Mouse (Mus musculus) thymus, adult 18-20 months (tissue): Measurements from ENCODE around the gene Actr5.

Experiments
- DNase-seq, 2 experiments: peaks; one replicate each; pipeline ENCODE4 v3.0.0; 2022; ENCODE audit warnings: mixed read lengths in 2 of 2

Actr5 gene

DNA sequence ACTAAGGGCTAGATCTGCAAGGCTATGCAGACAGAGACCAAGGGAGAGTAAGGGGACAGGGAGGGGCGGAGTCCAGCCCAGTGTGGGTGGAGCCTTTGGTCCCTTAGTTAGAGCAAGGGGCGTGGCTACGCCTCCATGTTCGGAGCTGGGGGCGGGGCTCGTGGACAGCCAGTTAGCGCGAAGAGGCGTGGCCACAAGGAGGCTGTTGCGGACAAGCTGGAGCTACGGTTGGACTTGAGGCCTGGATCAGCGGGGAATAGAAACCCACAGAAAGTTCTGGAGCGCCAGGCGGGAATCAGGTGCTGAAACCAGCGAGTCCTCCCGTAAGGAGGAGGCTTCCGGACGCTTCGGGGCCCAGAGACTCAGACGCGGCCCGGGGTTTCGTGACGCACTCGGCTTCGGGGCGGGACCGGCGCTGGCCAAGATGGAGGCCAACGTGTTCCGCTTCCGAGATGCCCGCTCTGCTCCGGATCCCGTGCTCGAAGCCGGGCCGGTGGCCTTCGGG lies at the start of gene Actr5:
TSS of gene Actr5 (plus strand) at position 171 of the 505 bp plus-strand sequence.
- peak; percentile 84 to 87 for DNase-seq

DNA sequence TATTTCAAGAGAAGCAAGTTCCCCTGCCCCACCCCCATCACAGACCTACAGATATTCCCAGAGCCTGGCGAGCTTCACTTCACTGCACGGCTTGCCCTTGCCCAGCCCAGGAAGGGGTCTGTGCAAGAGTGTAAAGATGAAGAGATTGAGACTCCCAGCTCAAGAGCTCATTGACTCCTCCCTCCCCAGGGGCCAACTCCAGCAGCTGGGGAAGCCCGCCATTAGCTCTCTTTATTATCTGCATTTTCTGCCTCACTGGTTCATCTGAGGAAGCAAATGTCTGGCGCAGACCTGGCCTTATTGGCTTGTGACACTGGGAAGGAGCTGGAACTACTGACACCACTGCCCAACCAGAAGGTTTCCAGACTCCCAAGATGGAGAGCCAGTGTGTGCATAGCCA lies 44.7 kb upstream of the Actr5 start:
- no peak for DNase-seq

DNA sequence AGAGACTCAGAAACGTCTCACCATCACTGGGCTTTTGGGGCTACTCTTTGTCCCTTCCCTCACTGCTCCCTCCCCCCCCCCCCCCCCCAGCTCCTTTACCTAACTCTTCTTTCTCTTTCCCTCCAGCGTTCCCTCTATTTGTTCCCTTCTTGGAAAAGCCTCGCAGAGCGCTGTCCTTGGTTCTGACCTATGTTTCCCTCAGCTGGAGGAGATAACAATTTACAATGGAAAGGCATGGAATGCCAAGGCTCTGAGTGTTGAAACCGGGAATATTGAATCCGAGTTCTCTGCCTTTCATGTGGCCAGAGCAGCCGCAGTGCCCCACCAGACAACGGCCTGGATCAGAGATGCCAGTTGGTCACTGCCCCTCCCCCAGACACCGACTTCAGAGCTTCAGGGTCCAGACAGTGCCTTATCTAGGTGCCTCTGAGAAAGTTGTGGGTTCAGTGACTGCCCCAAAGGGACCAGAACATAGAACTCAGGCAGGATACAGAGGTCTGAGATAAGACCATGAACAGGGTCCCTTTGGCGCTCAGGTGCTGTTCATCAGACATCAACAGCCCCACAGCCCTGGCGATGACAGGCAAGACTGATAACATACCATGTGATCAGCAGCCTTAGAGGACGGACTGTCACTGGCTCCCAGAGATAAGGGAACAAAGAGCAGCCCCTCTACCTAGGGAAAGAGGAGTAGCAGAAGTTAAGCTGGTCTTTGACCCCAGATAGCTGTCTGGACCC lies 39.9 kb upstream of the Actr5 start:
- DNase-seq: no peak

DNA sequence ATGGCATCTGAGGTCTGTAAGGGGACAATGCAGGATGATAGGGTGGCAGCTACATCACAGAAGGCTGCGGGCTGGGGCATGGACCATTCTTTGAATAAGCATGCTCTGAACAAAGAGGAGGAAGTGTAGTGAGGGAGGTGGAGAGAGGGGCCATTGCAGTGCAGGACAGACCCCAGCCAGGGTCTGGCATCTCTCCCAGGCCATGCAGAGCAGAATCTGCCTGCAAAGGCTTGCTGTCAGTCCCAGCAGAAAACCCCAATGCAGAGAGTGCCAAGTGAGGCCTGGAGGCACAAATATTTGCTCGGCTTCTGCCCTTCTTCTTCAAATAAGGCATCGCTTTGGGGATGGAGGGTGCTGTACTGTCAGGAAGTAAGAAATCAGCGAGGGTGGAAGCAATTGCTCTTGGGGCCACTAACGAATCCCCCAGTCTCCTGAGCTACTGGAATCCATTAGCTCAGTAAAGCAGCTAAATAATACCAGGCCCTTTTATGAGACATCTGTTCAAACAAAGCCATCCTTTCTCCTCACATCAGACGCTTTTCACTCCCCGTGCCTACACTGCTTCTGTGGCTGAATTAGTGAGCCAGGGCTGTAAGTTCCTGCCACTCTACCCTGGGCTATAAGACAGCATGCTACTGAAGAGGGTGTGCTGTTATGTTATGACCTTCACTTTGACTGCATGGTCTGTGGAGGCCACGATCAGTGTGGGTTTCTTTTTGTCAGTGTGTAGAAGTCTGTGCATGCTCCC lies 36.0 kb upstream of the Actr5 start:
- DNase-seq: no peak

DNA sequence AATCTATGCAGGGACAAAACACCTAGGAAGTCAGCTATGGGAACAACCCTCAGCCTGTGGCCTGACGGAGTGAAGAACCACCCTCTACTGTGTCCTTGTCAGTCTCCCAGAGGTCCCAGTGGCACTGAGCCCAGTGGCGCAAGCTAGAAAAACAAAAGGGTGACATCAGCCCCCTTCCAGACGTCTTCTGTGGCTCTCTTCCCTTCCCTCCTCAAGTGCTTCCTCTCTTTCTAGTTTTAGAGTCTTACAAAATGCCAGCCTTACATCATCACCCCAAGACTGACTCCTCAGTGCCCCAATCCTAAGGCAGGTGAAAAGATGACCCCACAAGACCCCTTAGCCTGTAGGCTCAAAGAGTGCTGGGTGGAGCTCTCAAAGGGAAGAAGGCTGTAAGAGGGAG lies 34.2 kb upstream of the Actr5 start:
- DNase-seq: no peak

DNA sequence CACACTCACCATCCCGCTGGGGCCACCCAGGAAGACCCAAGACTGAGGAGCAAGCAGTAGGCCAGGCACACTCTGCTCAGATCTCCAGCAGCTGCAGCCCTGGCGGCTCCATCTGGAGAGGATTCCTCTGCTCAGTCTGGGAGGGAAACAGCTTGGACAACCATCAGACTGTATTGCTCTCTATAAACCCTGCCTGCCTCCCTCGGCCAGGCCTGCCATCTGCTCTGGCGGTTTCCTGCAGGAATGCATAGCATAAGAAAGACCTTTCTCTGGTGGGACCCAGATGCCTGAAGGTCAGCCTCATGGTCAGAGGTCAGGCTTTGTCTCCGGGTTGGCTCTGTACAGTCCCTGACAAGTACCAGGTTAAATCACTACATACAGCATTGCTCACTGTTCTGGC lies 33.4 kb upstream of the Actr5 start:
- DNase-seq: no peak

DNA sequence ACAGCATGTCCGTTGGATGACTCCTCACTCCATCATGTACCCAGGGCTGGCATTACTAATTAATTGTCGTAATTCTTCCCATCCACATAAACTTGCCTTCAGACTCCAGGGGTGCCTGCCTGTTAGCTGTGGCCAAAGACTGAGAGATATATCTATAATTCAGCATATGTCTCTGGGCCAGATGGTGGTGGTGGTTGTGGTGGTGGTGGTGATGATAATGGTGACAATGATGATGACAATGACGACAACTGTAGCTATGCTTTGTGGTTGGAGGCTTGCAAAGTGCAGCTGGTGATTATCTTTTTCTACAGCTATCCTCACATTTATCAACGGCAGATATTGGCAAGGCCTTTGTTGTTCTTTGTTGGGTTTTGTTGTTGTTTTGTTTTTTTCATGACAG lies 31.3 kb upstream of the Actr5 start:
- DNase-seq: no peak

DNA sequence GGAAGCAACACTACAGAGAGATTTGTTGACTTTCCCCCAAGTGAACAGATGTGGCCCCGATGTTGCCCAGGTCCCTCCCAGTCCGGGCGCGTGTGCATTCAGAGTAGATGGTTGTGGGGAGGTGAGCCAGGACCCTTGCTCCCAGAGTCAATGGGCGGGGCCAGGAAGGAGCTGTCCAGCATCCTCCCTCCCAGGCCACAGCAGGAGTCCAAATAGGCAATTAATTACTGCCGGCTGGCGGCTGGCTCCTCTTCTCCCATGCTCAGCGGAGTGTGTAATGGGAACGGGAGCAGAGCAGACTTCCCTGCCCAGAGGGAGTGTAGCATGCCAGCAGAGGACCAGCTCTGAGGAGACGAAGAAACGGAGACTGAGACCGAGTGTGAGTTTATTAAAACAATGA lies 29.6 kb upstream of the Actr5 start:
- no peak for DNase-seq

DNA sequence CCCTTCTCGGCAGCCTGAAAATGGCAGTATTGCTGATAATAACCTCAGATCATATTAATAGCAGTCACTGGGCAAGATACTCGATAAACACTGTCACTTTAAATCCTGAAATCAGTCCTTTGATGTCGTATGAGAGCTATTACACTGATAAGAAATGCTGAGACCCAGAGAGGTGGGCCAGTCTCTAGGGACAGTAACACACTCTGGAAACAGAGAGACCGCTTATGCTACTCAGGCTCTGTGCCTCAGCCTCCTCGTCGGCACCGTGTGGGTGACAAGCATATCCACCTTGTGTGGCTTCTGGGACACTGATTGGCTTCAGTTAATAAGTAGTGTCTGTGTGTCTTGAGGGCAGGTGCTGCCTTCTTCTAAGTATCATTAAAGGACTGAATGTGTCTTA lies 29.1 kb upstream of the Actr5 start:
- DNase-seq: no peak

DNA sequence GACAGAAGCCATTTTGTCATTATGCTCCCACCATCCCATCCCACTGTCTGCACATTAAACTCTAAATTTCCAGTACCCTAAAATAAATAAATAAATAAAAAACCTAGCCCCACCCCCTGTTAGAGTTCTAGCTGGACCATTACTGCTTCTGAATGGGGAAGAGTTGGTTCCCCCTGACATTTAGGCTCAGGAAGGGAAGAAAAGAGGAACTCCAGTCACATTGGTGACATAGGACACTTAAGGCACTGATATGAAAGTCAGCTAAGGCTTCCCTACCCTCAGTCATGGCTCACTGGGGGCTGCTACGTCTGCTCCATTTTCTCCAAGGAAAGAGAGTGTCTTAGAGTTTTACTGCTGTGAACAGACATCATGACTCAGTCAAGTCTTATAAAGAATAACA lies 27.9 kb upstream of the Actr5 start:
- DNase-seq: no peak

DNA sequence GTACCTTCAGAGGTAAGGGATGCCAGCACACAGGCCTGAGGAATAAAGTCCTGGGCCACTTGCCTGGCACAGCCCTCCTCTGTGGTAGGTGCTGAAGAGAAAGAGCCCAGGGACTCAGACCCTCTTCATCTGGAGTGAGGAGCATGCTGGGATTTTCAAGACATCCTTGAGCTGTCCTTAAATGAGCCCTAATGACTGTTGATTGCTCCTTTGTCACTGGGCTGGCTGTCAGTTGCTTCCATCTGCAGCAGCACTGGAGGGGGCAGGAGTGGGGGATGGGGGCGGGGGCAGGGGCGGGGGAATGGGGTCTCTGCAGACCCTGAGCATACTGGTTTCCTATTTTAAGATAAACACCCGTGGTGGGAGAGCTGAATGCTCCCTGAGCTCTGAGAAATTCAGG lies 24.2 kb upstream of the Actr5 start:
- no peak for DNase-seq

DNA sequence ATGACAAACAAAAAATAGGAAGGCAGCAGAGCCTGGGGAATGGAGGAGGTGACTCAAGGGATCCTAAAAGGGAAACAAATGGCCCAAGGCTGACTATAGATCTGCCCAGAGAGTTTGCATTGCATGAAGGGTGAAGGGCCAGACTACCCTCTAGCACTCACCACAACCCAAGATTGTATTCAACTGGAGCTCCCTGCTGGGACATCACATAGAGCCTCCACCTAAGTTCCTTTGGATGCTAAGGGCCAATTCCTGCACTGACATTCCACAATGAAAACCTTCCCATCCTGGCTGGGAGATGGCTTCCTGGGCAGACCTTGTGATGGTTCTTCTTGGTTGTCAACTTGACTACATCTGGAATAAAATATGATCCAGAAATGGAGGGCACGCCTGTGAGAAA lies 23.4 kb upstream of the Actr5 start:
- no peak for DNase-seq

DNA sequence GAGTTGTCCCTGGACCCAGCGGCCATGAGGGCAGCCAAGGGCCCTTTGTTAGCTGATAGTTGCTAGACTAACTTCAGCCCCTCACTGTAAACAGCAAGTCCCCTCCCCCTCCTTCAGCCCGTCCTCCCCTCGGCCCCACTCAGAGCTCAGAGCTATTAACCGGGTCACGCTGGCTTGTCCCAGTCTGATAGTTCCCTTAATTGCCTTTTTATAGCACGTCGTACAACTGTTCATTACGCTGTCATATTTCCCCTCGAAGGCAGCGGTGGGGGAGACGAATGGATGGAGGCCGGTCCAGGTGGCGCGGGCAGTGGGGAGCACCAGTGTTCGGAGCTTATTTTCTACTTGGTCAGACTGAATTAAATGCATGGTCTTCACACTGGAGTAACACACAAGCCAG lies 22.0 kb upstream of the Actr5 start:
- no peak for DNase-seq

DNA sequence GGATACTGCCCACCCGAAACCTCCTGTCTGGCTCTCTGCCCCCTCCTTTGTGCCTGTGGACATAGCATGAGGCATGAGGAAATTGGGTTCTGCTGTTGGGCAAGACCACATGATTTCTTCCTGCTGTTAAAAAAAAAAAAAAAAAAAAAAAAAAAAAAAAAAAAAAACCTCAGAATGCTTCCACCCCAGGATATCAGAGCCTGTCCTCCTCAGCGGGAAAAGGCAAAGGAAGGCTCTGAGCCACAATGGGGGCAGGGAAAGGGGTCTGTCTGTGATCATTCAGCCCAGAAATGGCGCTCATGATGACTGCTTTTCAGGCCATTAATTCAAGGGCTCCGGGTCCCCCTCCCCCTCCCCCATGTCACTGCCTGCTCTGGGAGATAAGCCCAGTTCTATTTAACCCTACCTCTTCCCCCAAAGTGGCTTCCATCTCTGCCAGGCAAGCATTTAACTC lies 18.1 kb upstream of the Actr5 start:
- DNase-seq: no peak

DNA sequence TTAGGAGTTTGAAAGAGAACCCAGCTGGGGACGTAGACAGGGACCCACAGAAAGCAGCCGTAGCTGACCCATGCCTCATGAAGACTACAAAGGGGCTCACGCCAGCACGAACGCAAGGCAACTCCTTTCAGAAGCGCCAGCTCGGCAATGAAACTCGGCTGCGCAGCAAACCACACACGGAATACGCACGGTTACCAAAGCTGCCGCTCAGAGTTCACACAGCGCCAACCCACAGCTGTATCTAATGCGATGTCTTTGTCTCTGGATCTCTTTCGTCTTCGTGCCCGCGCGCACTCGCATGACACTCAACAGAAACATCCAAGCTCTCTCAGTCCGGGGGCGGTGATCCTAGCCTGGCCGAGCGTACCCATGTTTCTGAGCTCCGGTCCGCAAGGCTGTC lies 15.0 kb upstream of the Actr5 start:
- no peak for DNase-seq

DNA sequence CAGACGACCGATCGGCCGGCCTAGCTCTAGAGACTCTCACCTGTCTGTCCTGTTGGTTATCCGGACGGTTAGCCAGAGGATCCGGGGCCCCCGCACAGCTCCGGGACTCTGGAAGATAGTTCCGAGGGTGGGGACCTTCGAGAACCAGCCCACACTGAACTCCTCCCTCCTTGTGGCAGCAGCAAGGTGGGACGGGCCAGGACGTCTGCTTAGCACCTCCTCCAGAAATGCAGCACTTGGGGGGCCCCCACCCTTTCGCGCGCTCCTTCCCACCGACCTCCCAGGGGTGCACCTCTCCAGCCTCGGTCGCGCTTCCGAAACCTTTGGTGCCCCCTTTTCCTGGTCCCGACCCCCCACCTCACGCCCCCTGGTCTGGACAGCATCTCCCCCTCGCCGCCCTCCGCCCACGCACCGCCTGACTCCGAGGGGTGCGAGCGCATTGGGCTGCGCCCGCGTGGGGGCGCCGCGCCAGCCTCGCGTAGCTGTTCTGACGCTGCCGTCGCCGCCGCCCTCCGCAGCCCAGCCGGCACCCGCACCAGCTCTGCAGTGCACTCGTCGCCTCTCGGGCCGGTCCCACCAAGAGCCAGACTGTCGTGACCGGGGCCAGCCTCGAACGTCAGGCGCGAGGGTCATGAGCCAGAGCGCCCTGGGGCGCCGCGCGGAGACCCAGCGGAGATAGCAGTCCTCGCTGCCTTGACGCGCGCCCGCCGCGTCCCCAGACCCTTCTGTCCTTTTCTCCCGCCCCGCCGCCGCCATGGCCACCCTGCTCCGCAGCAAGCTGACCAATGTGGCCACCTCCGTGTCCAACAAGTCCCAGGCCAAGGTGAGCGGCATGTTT lies 14.0 kb upstream of the Actr5 start, which contains the start of gene Slc32a1:
TSS of gene Slc32a1 (plus strand) at position 280 of the 838 bp plus-strand sequence.
- no peak for DNase-seq

DNA sequence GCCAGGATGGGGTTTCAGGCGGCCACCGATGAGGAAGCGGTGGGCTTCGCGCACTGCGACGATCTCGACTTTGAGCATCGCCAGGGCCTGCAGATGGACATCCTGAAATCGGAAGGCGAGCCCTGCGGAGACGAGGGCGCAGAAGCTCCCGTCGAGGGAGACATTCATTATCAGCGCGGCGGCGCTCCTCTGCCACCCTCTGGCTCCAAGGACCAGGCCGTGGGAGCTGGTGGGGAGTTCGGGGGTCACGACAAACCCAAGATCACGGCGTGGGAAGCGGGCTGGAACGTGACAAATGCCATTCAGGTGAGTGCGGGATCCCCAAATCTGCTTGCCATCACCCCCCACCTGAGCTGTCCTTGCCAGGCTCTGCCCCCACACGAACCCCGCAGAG lies 13.4 kb upstream of the Actr5 start:
- no peak for DNase-seq

DNA sequence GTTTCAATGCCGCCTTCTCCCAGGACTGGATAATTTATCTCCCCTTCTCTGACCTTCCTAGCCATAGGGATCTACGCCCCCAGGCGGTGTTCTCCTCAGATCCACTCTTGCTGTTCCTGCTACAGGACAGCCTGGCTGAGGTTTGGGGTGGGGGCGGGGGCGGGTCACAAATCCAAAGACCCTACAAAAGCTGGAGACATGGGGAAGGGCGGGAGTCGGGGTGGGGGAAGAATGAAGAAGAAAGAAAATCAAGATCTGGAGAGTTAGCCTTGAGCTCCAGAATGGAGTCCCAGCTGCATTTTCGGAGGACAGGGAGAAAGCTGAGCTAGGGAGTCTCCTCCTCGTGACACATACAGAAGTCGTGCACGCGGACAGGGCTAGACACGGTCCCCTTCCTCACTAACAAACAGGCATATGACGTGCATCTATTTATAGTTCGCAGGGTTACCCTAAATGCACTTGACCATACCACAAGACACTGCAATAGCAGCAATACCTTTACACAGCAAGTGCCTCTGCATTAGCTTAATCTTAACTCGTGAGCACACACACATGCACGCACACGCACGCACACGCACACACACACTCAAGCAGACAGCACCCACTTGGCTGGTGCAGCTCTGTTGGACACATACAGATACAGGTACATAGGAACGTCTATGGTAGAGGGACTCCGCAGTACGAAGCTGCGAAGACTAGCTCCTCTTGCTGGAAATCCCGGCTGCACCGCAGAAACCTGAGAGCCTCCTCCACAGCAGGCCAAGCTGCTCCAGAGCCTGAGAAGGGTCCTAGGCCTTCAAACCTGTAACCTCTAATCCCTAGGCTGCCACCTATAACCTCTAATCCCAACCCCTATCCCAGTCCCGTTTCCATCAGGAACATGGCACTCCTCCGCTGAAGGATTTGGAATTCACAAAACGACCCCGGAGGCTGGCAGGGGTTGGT lies 12.7 kb upstream of the Actr5 start:
- DNase-seq: no peak

DNA sequence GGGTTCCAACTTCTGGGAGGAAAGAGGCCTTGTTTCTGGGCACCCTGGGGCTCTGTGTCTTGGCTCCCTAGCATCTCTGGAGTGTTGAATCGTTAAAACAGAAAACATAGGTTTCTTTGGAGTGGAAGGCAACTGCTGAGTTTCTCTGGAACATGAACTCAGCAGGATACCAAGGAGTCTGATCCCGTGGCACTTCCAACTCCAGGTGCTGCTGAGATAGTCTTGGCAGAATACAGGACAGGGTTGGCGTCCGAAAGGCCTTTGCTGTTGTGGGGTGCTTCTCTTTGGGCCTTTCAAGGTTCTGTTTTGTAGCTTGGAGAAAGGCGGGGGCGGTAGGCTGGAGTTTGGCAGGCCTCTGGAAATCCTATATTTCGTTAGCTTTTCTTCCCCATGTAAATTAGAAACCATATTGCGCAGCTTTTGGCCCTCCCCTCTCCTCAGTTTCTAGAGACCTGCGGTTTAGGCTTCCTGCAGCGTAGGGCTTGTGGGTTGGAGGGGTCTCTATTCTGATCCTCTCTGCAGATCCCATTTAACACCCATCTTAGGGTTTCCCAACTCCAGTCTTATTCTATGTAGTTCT lies 11.9 kb upstream of the Actr5 start:
- no peak for DNase-seq

DNA sequence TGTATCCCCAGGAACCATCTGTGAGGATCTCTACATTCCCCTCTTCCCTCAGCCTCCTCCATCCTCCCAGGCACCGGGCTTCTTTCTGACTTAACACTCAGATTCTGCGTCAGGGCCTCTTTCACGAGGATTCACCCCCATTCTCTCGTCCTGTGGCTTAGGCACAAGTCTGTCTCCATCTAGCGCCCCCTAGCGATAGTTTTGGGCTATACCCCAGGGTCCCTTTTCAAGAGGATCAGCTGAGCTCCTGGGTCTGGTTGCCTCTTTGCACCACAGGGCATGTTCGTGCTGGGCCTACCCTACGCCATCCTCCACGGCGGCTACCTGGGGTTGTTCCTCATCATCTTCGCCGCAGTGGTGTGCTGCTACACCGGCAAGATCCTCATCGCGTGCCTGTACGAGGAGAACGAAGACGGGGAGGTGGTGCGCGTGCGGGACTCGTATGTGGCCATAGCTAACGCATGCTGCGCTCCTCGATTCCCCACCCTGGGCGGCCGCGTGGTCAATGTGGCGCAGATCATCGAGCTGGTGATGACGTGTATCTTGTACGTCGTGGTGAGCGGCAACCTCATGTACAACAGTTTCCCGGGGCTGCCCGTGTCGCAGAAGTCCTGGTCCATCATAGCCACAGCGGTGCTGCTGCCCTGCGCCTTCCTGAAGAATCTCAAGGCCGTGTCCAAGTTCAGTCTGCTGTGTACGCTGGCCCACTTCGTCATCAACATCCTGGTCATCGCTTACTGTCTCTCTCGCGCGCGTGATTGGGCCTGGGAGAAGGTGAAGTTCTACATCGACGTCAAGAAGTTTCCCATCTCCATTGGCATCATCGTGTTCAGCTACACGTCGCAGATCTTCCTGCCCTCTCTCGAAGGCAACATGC lies 10.9 kb upstream of the Actr5 start:
- DNase-seq: peak; percentile 47 to 66
